Mouse (Mus musculus) lung, adult 18-20 months (tissue): Measurements from ENCODE around the gene 2210407C18Rik.

ENCODE experiments used
- DNase-seq, 2 experiments: peaks; one replicate each; pipeline ENCODE4 v3.0.0; 2022; ENCODE audit warnings: mixed read lengths in 2 of 2

Gene 2210407C18Rik

DNA sequence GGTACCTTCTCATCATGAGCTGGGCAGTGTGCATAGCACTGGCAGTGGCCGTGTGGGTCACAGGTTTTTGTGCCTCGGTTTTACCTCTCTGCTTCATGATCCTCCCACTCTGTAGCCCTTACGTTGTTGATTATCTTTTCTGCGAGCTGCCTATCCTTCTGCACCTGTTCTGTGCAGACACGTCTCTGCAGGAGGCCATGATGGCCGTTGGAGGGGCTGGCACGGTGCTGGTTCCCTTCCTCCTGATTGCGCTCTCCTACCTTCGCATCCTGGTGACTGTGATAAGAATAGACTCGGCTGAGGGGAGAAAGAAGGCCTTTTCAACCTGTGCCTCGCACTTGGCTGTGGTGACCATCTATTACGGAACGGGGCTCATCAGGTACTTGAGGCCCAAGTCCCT, 18.0 kb downstream of the 2210407C18Rik start:
- no peak for DNase-seq

DNA sequence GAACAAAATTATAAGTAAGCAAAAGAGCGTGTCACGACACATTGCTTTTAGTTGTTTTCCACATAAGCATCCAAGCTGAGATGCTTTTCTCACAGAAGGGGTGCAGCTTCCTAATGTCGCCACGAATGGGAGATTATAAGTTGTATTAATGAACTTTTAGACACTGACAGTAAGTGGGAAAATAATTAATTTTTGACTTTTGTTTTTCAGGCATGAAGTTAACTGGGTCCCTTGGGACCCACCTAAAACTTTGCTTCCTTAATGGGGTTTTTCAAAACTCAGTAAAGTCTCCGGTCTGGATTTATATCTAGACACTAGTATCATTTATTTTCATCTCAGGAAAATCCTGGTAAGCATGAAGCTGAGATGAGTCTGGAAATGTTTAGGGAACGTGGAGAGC, 21.1 kb downstream of the 2210407C18Rik start, which contains the start of gene Olfr324:
Gene Olfr324, plus strand, starts transcription at position 301 of the 400 bp plus-strand sequence.
- no peak for DNase-seq

DNA sequence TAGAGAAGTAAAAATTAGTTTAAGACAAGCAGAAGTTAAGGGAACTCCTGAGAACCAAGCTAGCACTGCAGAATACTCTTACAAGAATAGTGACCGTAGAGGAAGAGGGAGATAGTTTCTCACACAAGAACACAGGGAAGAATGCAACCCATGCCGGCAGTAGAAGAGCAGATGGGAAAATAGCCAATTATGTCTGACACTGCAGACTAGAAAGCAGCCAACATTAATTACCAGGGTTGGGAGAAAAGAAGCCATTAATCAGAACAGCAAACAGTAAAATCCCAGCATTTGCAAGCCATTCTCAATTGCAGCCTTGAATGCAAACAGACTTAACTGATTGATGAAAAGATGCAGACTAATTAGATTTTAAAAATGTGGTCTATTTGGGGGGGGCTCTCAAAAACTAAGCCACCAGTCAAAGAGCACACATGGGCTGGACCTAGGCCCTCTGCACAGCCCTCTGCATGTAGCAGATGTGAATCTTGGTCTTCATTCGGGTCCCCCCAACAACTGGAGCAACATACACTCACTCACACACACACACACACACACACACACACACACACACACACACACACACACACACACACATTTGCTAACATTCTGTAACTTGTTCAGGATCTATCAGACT, 27.1 kb downstream of the 2210407C18Rik start:
- DNase-seq, result no peak

DNA sequence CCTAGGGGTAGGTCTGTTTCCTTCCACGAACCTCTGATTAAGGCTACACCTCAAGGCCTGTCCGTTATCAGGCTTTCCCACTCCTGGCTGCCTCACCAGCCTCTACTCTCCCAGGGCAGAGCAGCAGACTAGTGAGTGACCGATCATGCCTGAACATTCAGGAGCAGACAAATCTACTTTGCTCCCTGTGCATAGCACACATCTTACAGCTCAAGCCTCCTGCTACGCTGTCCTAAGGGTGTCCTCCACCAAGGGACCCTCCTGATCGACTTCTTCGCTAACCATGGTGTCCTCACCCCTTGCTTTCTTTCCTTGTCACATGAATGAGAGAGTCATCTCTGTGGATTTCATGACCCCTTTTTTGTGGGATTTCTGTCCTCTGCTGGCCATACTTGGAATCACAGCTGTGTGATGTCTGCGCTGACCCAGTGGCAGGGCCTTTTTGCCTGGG, 28.0 kb downstream of the 2210407C18Rik start:
- DNase-seq, result peak in 1 of 2 experiments; percentile 3

DNA sequence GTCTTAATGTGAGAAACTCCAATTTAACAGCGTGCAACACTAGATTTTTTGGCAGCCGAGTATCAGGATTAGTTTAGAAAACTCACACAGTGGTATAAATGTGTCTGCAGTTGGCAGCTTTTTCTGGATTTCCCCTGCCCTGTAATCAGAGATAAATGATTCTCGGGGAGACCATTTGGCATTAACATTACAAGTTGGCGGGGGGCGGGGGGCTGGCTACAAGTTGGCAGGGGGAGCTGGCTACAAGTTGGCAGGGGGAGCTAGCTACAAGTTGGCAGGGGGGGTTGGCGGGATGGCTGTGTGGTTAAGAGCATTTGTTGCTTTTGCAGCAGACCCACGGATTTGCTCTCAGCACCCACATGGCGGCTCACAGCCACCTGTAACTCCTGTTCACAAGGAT, 37.2 kb downstream of the 2210407C18Rik start:
- DNase-seq, result no peak

DNA sequence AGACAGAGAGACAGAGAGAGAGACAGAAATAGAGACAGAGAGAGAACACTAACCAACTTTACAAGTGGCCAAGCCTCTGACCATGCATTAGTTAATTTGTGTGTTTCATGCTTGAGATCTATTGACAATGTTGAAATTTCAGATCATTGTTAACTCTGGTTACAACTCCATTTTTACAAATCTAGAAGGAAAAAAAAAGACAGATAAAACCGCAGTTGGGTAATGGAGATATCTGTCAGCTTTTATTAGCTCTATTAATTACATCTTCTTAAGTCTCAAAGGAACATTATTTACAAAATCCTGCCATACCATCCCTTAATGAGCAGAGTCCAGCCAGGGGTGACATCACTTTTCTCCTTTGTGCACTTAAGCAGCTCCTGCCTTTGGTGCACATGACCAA, 38.4 kb downstream of the 2210407C18Rik start, which contains the start of gene Olfr325:
Gene Olfr325, plus strand, starts transcription at position 301 of the 400 bp plus-strand sequence.
- no peak for DNase-seq

DNA sequence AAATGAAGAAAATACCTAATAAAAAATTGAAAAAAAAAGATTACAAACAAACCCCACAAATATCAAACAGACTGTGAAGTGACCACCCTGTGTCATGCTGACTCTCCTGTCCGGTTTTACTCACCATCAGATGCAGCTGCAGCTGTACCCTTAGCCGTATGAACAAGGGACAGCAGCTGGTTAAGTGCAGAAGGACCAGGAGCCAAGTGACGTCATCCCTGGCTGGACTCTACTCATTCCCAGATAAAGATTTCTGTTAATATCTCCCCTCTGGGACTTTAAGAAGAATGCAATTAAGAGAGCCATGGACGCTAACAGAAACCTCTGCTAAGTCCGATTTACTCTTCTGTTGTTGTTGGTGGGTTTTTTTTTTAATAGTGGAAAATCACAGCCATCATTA, 45.5 kb downstream of the 2210407C18Rik start, which contains the start of gene Olfr224:
Gene Olfr224, minus strand, starts transcription at position 149 of the 400 bp plus-strand sequence.
- DNase-seq, result no peak
